Mouse (Mus musculus) ES-Bruce4 (cell line): ENCODE results near the gene Pfkfb4. TPM values are rescaled to one million over a fixed set of nuclear protein-coding genes. Genes with fewer than 3 reads are reported as not detected.

Source experiments
- H3K27ac ChIP-seq: 2 replicates; pipeline ENCODE4 v1.5.1; 2012; ENCODE audit warnings: low read length, inconsistent platforms; ENCODE audit not compliant: insufficient read depth
- H3K27me3 ChIP-seq: 2 replicates; pipeline ENCODE4 v1.6.1; 2012; ENCODE audit warnings: mild to moderate bottlenecking, low read length, inconsistent platforms; ENCODE audit not compliant: control insufficient read depth, poor library complexity, insufficient read depth, severe bottlenecking
- H3K36me3 ChIP-seq: 2 replicates; pipeline ENCODE4 v1.6.1; 2012; ENCODE audit warnings: inconsistent platforms, mild to moderate bottlenecking, low read length, moderate library complexity; ENCODE audit not compliant: control insufficient read depth, poor library complexity, insufficient read depth, severe bottlenecking
- H3K4me1 ChIP-seq: one replicate; pipeline ENCODE4 v1.8.1; 2011; ENCODE audit warnings: low read length; ENCODE audit not compliant: control insufficient read depth, insufficient read depth
- H3K4me3 ChIP-seq: 2 replicates; pipeline ENCODE4 v1.5.1; 2011; ENCODE audit warnings: low read depth, mild to moderate bottlenecking, low read length
- H3K9ac ChIP-seq: 2 replicates; pipeline ENCODE4 v1.6.1; 2012; ENCODE audit warnings: low read depth, mild to moderate bottlenecking, inconsistent platforms; ENCODE audit not compliant: poor library complexity, severe bottlenecking
- H3K9me3 ChIP-seq: replicated peaks from 2 replicates; pipeline ENCODE4 v1.6.1; 2012; ENCODE audit warnings: mild to moderate bottlenecking, low read length, inconsistent platforms; ENCODE audit not compliant: control insufficient read depth, poor library complexity, insufficient read depth, severe bottlenecking
- CTCF ChIP-seq: IDR thresholded peaks from one replicate; pipeline ENCODE4 v1.8.1; 2011; ENCODE audit warnings: low read depth, low read length
- EP300 ChIP-seq: IDR thresholded peaks from 2 replicates; pipeline ENCODE4 v1.6.1; 2011; ENCODE audit warnings: low read depth, low read length; ENCODE audit not compliant: insufficient read depth
- POLR2A ChIP-seq: IDR thresholded peaks from one replicate; pipeline ENCODE4 v1.8.1; 2011; ENCODE audit warnings: low read length; ENCODE audit not compliant: insufficient read depth
- polyA plus RNA-seq: library from polyadenylated mRNA; stranded (reverse); fragments of >200 nt; gene quantifications from 2 replicates; pipeline ENCODE4 v1.2.4, GENCODE M21; 2011; ENCODE audit warnings: low read depth; ENCODE audit not compliant: missing spikeins, insufficient read depth, insufficient read length

Pfkfb4 gene
- polyA plus RNA-seq, 1 experiment: 4.4 TPM

DNA sequence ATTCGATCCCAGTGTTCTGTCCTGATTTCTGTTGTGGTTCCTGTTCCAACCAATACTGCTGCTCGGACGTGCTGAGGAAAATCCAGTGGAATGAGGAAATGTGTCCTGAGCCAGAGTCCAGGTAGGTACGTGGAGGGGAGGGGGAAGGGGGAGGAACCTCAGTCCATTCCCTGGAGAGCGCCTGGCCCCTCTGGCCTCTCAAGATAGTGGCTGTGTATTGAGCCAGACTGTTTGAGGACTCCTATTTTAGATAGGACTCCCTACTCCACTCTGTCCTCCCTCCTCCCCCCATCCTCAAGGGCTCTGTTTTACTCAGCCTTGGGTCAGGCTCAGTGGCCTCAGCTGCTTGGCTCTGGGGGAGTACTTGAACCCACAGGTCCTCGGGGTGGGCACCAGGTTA lies 49.3 kb downstream of the Pfkfb4 start:
- no peak overlapping the region for H3K4me3 ChIP-seq
- H3K36me3 ChIP-seq: no peaks in the 10 kb centered on the region
- no peaks in the 10 kb centered on the region for H3K9me3 ChIP-seq
- H3K9ac ChIP-seq: no peak overlapping the region
- no peak for TF ChIP-seq EP300
- no peak for TF ChIP-seq CTCF
- no peak for TF ChIP-seq POLR2A
- H3K4me1 ChIP-seq: no peaks in the 10 kb centered on the region
- H3K27me3 ChIP-seq: no peaks in the 10 kb centered on the region
- H3K27ac ChIP-seq: no peak overlapping the region

DNA sequence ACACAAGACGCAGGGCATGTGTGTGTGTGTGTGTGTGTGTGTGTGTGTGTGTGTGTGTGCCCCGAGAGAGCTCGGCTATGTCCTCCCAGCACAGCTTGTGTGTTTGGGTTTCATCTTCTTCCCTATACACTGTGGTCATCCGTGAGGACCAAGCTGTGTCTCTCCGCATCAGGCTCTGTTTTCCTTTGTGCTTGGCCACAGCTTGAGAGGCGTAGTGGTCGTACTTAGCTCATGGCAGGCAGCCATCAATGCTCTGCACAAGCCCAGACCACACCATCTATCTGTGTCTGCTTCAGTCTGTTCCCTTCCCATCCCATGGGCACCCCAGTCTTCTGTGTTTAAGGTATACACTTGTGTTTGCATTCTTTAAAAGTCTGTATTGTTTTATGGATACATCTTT lies 49.8 kb downstream of the Pfkfb4 start:
- H3K27ac ChIP-seq: no peak overlapping the region
- no peak overlapping the region for H3K9ac ChIP-seq
- no peaks in the 10 kb centered on the region for H3K36me3 ChIP-seq
- TF ChIP-seq EP300 (no peak), CTCF (no peak), POLR2A (no peak)
- H3K9me3 ChIP-seq: no peaks in the 10 kb centered on the region
- no peaks in the 10 kb centered on the region for H3K27me3 ChIP-seq
- H3K4me1 ChIP-seq: no peaks in the 10 kb centered on the region
- no peak overlapping the region for H3K4me3 ChIP-seq

DNA sequence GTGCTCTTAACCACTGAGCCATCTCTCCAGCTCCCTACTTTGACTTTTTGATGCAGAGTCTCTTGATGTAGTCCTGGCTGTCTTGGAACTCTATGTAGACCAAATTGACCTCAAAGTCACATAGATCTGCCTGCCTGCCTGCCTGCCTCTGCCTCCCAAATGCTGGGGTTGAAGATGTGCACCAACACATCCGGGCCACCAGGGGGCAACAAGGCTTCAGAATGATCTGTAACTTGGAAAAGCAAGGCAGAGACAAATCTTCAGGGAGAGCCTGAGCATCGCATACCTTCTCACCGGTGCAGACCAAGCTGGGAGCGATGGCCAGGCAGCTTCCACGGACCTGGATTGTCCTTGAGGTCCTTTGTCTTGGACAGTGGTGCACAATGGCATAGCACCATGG lies 54.7 kb downstream of the Pfkfb4 start:
- no peak for TF ChIP-seq EP300
- TF ChIP-seq POLR2A: no peak
- TF ChIP-seq CTCF: peak; percentile 72
- Histone ChIP-seq H3K27me3 (no peaks in the 10 kb centered on the region), H3K9me3 (no peaks in the 10 kb centered on the region)

DNA sequence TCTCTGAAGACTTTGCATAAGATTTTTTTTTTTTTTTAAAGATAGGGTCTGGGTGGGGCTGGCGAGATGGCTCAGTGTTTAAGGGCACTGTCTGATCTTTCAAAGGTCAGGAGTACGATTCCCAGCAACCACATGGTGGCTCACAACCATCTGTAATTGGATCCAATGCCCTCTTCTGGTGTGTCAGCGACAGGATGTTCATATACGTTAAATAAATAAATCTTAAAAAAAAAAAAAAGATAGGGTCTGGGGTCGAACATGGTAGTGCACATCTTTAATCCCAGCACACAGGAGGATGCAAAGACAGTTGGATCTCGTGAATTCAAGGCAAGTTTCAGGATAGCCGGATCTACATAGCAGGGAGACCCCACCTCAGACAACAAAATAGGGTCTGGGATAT lies 57.7 kb downstream of the Pfkfb4 start:
- TF ChIP-seq POLR2A: no peak
- TF ChIP-seq CTCF: no peak
- TF ChIP-seq EP300: no peak
- no peak overlapping the region for H3K27ac ChIP-seq
- no peaks in the 10 kb centered on the region for H3K27me3 ChIP-seq
- no peaks in the 10 kb centered on the region for H3K36me3 ChIP-seq
- H3K4me1 ChIP-seq: peaks cover 3% of the 10 kb centered on the region
- H3K9me3 ChIP-seq: no peaks in the 10 kb centered on the region
- peak overlapping the region; percentile 27 for H3K9ac ChIP-seq
- H3K4me3 ChIP-seq: peak overlapping the region; percentile 20; the same call in 1 of the 2 replicates

More for the DNA sequence above, 54.7 kb downstream of the Pfkfb4 start:
- Histone ChIP-seq H3K27ac (no peak overlapping the region), H3K36me3 (no peaks in the 10 kb centered on the region), H3K4me3 (no peak overlapping the region), H3K4me1 (no peaks in the 10 kb centered on the region), H3K9ac (no peak overlapping the region)

DNA sequence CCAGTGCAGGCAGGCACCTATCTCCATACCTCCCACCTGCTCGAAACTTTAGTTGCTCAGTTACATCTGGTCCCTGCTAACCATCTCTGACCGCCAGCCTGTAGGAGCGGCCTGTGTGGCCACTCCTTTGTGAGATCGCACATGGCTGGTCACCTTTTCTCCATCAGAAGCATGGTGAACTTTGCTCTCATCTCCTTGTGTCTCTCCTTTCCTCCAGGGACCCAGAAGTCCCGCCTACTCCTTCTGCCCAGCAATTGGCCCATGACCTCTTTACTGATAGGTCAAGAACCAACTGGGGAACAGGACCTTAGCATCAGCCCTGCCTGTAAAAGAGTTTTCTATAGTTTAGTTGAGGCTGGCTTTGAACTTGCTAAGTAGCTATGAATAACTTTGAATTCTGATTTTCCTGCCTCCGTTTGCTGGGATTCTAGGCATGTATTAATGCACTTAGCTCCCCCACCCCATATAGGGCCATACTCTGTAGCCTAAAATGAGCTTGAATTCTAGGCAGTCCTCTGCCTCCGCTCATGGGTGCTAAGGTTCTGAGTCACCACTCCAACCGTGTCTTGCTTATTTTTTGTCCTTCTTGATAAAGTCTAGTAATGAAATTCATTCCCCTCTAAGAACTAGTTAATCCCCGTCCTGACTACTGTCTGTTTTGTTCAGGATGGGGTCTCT lies 58.6 kb downstream of the Pfkfb4 start:
- TF ChIP-seq CTCF (no peak), POLR2A (peak; percentile 37), EP300 (no peak)
- Histone ChIP-seq H3K27ac (no peak overlapping the region), H3K9me3 (no peaks in the 10 kb centered on the region), H3K27me3 (no peaks in the 10 kb centered on the region), H3K36me3 (no peaks in the 10 kb centered on the region), H3K9ac (peak overlapping the region; percentile 27), H3K4me3 (peak overlapping the region; percentile 87), H3K4me1 (peaks cover 3% of the 10 kb centered on the region)

GRCm38 (mm10) chr9:109050674-109050997 lies 59.1 kb downstream of the Pfkfb4 start:
- TF ChIP-seq POLR2A: no peak
- TF ChIP-seq EP300: no peak
- no peak for TF ChIP-seq CTCF
- Histone ChIP-seq H3K27me3 (no peaks in the 10 kb centered on the region), H3K36me3 (no peaks in the 10 kb centered on the region), H3K9ac (no peak overlapping the region), H3K4me1 (peaks cover 3% of the 10 kb centered on the region), H3K4me3 (no peak overlapping the region), H3K9me3 (no peaks in the 10 kb centered on the region), H3K27ac (no peak overlapping the region)
